Mouse (Mus musculus) G1E (cell line): ENCODE results near the gene Hibch. TPM values are rescaled to one million over a fixed set of nuclear protein-coding genes. Genes with fewer than 3 reads are reported as not detected.

Experiments
- ATAC-seq: 2 replicates; pipeline ENCODE4 v1.8.0; 2016; ENCODE audit warnings: mild to moderate bottlenecking; ENCODE audit not compliant: insufficient number of reproducible peaks, poor library complexity, low FRiP score, severe bottlenecking; ENCODE audit errors: extremely low read depth
- DNase-seq: peaks from one replicate; pipeline ENCODE4 v3.0.0; 2012; ENCODE audit warnings: low spot score
- H3K27me3 ChIP-seq: 2 replicates; pipeline ENCODE4 v1.6.1; 2012; ENCODE audit warnings: mild to moderate bottlenecking, low read length, inconsistent platforms; ENCODE audit not compliant: insufficient read depth
- H3K36me3 ChIP-seq: replicated peaks from 2 replicates; pipeline ENCODE3; 2012; ENCODE audit warnings: mild to moderate bottlenecking, inconsistent platforms
- H3K4me1 ChIP-seq: 2 replicates; pipeline ENCODE4 v1.6.1; 2012; ENCODE audit warnings: low read depth, low read length, inconsistent platforms, mixed read lengths; ENCODE audit not compliant: insufficient read depth
- H3K4me3 ChIP-seq: 2 replicates; pipeline ENCODE4 v1.5.1; 2012; ENCODE audit warnings: low read depth, mild to moderate bottlenecking, inconsistent platforms, low read length, moderate library complexity, mixed read lengths
- H3K9me3 ChIP-seq: replicated peaks from 2 replicates; pipeline ENCODE4 v1.6.1; 2012; ENCODE audit warnings: inconsistent platforms
- CTCF ChIP-seq: IDR thresholded peaks from 2 replicates; pipeline ENCODE4 v1.5.1; 2012; ENCODE audit warnings: low read depth, low read length, inconsistent platforms, mixed read lengths
- GATA1 ChIP-seq: IDR thresholded peaks from 2 replicates; pipeline ENCODE4 v1.6.1; 2012; ENCODE audit warnings: borderline replicate concordance, low read length, inconsistent platforms, mixed read lengths
- GATA2 ChIP-seq: IDR thresholded peaks from 2 replicates; pipeline ENCODE4 v1.6.1; 2012; ENCODE audit warnings: low read depth, low read length, inconsistent platforms, borderline replicate concordance
- POLR2AphosphoS5 ChIP-seq: IDR thresholded peaks from 2 replicates; pipeline ENCODE4 v1.6.1; 2012; ENCODE audit warnings: low read depth, low read length, inconsistent platforms; ENCODE audit not compliant: insufficient replicate concordance
- TAL1 ChIP-seq: conservative IDR thresholded peaks from 2 replicates; pipeline ENCODE4 v1.6.1; 2012; ENCODE audit warnings: low read depth, low read length, inconsistent platforms, mixed read lengths
- polyA plus RNA-seq: library from polyadenylated mRNA; stranded (reverse); fragments of >175 nt; gene quantifications from 2 replicates; pipeline ENCODE4 v1.2.3, GENCODE M21; 2012
- total RNA-seq, 2 experiments: library from RNA; stranded (forward) in 1 of 2; stranded (reverse) in 1 of 2; fragments of 200-1000 nt in 1 of 2; fragments of >200 nt in 1 of 2; fragmentation: Nextera tagmentation in 1 of 2; gene quantifications; 2 replicates each; pipeline ENCODE4 v1.2.3; 2014 to 2017

Hibch gene
- total RNA-seq (2014; fragmentation: Nextera tagmentation) (61.8 and 71.6 TPM in 2 replicates), total RNA-seq (2017) (70.7 and 88.6 TPM in 2 replicates), polyA plus RNA-seq (1.3 and 1.8 TPM in 2 replicates)

DNA sequence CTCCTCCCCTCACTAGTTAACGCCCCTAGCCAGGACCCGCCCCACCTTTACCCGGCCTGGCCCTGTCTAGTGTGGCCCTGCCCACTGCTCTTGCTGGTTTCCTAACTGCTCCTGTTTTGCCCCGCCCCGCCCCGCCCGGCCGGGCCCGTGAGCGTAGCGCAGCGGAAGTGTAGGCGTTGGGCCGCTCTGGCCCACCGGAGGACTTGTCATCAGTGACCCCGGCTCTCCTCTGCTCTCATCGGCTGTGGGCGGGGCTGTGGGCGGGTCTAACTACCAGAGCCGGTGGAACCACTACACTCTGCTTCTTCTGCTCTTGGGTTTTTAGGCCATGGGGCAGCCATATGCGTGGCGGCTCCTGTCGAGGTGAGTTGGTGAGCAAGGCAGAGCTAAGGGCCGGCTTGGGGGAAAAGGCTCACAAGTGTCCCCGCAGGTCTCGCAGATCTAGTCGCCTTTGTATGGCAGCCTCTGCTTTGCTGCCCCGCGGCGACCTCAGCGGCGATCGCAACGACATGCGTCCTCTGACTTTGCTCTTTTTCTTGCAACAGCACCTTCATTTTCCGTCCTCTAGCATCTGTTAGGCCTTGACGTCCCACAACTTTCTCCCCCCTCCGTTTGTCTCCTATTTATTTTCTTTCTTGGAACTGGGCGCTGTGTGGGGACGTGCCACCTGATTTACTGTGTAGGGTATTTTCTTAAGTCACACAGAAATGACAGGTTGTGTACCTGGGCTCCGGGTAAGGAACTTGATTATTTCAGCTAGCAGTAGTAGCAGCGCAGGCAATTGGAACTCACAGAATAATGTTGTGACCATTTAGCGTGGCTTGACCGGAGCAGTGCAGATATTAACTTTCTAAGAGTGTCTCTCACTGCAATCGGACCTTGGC lies at the start of gene Hibch:
Gene Hibch, plus strand, starts transcription at position 148 of the 884 bp plus-strand sequence.
- ATAC-seq (peak; percentile 97), DNase-seq (peak; percentile 93)
- peaks cover 28% of the 10 kb centered on the region for H3K4me1 ChIP-seq
- H3K4me3 ChIP-seq = peak within 1 kb of the TSS; percentile 79
- peaks cover 17% of the 10 kb centered on the region for H3K36me3 ChIP-seq
- TF ChIP-seq POLR2AphosphoS5 (0 out of 2 replicates have a peak, but pooled peaks have one; percentile 64), TAL1 (no peak)
- H3K9me3 ChIP-seq = no peaks in the 10 kb centered on the region
- H3K27me3 ChIP-seq = no peaks in the 10 kb centered on the region

DNA sequence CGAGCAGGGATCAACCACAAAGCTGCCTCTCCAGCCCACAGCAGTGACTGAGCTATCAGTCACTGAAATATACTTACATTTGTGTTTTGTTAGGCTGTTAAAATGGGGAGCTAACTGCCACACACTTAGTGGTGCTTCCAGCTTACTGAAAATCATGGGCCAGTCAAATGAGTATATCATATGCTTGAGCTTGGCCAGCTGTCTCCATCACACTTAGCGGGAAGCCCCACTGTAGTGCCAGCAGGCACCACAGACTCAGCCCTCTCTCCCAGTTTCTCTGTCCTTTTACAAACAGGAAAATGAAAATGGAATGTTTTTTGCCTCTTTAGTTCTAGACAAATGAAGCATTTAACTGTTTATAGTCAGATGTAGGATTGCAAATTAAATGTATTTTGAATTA lies 48.8 kb upstream of the Hibch start:
- no peaks in the 10 kb centered on the region for H3K4me1 ChIP-seq
- DNase-seq = no peak

DNA sequence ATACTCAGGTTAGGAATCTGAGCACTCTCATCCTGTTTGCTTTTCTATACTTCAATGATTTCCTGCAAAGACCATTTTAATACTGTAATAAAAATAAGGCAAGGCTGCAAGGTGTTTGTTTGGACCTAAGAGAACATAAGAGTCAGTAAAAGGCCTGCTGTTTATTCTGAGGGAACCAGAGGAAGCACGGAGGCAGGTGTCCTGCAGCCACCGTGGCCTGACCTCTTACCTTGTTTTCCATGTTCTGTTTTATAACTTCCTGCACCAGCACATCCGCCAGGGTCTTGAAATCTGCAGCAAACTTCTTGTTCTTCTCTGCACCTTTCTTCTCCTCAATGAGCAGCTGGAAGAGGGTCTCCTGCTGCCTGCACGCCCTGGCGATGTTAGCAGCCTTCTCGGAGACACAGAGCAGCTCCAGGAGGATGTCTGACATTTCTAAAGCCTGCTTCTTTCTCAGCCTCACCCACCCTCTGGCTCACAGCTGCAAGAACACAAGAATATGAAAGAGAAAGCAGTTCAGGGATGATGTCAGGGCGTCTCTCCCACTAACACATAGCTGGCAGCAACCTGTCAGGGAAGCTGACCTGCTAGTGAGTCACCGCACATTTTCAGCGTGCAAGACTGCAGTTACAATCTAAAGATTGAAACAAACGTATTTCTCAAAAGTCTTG lies 45.5 kb upstream of the Hibch start:
- Histone ChIP-seq H3K36me3 (no peaks in the 10 kb centered on the region), H3K4me1 (no peaks in the 10 kb centered on the region), H3K4me3 (no peak overlapping the region), H3K9me3 (no peaks in the 10 kb centered on the region), H3K27me3 (peaks cover 9% of the 10 kb centered on the region; the same call in 1 of the 2 replicates)
- DNase-seq (no peak), ATAC-seq (no peak)
- TF ChIP-seq POLR2AphosphoS5 = no peak
- no peak for TF ChIP-seq GATA1
- no peak for TF ChIP-seq CTCF
- no peak for TF ChIP-seq TAL1

More for the DNA sequence above, 48.8 kb upstream of the Hibch start:
- no peak for ATAC-seq
- Histone ChIP-seq H3K9me3 (no peaks in the 10 kb centered on the region), H3K27me3 (peaks cover 9% of the 10 kb centered on the region; the same call in 1 of the 2 replicates), H3K4me3 (no peak overlapping the region), H3K36me3 (no peaks in the 10 kb centered on the region)
- TF ChIP-seq POLR2AphosphoS5 (no peak), GATA1 (no peak), TAL1 (no peak)

DNA sequence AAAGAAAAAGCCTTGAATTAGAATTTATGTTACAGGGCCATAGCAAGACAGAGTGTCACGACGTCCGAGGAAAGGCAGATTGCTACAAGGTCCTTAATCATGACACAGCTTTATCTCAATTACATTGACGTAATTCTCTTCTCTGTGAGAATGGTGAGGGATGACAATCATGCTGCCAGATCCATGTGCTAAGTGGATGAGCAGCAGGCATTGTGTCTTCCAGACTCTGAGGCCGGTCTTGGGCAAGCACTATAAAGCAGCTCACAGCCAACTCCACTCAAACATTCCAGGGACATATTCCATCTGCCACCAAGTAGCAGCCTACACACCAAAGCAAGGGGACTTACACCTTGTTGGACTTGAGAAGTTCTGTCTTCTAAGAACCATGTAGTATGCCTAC lies 45.0 kb upstream of the Hibch start:
- DNase-seq (no peak), ATAC-seq (no peak)
- no peaks in the 10 kb centered on the region for H3K36me3 ChIP-seq
- no peak overlapping the region for H3K4me3 ChIP-seq
- no peaks in the 10 kb centered on the region for H3K4me1 ChIP-seq
- H3K9me3 ChIP-seq = no peaks in the 10 kb centered on the region
- TF ChIP-seq POLR2AphosphoS5 (no peak), GATA1 (no peak), CTCF (no peak), TAL1 (no peak), GATA2 (no peak)
- H3K27me3 ChIP-seq = peaks cover 5% of the 10 kb centered on the region; the same call in 1 of the 2 replicates

DNA sequence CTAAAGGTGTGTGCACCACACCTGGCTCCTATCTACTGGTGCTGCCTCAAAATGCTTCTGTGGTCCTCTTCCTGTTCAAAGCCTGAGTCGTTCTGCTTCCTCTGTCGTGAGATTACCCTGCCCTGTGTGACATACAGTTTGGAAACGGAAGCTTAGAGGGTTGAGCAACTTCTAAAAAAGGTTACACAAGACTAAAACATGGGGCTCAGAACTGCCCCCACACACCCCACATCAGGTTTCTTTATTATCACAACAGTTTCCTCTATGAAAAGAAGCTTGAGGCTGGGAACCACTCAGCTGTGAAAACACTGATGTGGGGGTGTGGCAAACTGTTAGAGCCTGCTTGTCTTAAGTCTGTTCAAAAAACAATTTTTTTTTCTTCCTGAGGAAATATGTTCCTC lies 44.4 kb upstream of the Hibch start:
- Histone ChIP-seq H3K27me3 (peaks cover 5% of the 10 kb centered on the region; the same call in 1 of the 2 replicates), H3K36me3 (no peaks in the 10 kb centered on the region), H3K4me1 (no peaks in the 10 kb centered on the region), H3K4me3 (no peak overlapping the region), H3K9me3 (no peaks in the 10 kb centered on the region)
- ATAC-seq = no peak
- no peak for TF ChIP-seq GATA2
- TF ChIP-seq TAL1 = no peak
- no peak for TF ChIP-seq CTCF
- TF ChIP-seq GATA1 = no peak
- TF ChIP-seq POLR2AphosphoS5 = no peak
- DNase-seq = no peak

DNA sequence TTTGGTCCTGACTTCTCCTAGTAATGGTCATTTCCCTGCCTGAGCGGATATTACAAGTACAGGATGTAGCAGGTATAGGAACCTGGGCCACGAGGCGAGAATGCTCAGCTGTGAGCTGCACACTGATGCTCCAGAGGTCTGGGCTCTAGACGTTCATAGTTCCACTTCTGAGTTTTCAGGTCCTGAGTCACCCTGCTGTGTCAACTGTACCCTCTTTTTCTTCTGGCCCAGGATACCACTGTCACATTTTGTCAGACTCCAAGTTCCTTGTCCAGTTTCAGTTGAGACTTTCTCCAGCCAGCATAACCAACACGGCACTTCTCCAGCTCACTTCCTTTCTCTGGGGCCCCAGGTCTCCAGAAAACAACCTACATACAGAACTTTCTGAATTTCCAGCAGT lies 43.1 kb upstream of the Hibch start:
- DNase-seq (no peak), ATAC-seq (no peak)
- Histone ChIP-seq H3K4me3 (no peak overlapping the region), H3K27me3 (peaks cover 7% of the 10 kb centered on the region), H3K9me3 (no peaks in the 10 kb centered on the region), H3K36me3 (no peaks in the 10 kb centered on the region), H3K4me1 (no peaks in the 10 kb centered on the region)
- TF ChIP-seq GATA1 (no peak), TAL1 (no peak), GATA2 (no peak)
